Mouse (Mus musculus) CH12.LX (cell line): Measurements from ENCODE around the gene Slc22a14. TPM values are rescaled to one million over a fixed set of nuclear protein-coding genes. Genes with fewer than 3 reads are reported as not detected.

Experiments
- DNase-seq: peaks from one replicate; pipeline ENCODE4 v3.0.0-alpha.2; 2013; ENCODE audit errors: extremely low read depth
- H3K27ac ChIP-seq: 2 replicates; pipeline ENCODE4 v1.5.1; 2012; ENCODE audit warnings: low read depth, mild to moderate bottlenecking, control low read depth, moderate library complexity; ENCODE audit not compliant: insufficient read depth
- H3K27me3 ChIP-seq: replicated peaks from 2 replicates; pipeline ENCODE3; 2012; ENCODE audit warnings: inconsistent platforms
- H3K36me3 ChIP-seq, 2 experiments: replicated peaks in 1 of 2; 2 replicates each; pipeline versions ENCODE3 to v1.6.1; 2012; ENCODE audit warnings: inconsistent platforms in 1 of 2, low read length in 1 of 2, mild to moderate bottlenecking in 1 of 2, mixed read lengths in 1 of 2, moderate library complexity in 1 of 2; ENCODE audit not compliant: control insufficient read depth in 1 of 2, insufficient read depth in 1 of 2
- H3K4me1 ChIP-seq, 2 experiments: 2 replicates each; pipeline ENCODE4 v1.6.1; 2012; ENCODE audit warnings: inconsistent platforms in 1 of 2, moderate library complexity in 1 of 2; ENCODE audit not compliant: insufficient read depth in 2 of 2, control insufficient read depth in 1 of 2
- H3K4me2 ChIP-seq: 2 replicates; pipeline ENCODE4 v1.6.1; 2012; ENCODE audit warnings: low read depth, mild to moderate bottlenecking, control low read depth; ENCODE audit not compliant: poor library complexity, insufficient read depth, severe bottlenecking
- H3K4me3 ChIP-seq, 3 experiments: fragments of 150-350 bp in 1 of 3; sonication (generic) in 1 of 3; replicated peaks in 1 of 3; 2 replicates each; pipeline versions ENCODE3 to v1.5.1; 2011 to 2012; ENCODE audit warnings: low read depth in 2 of 3, low read length in 2 of 3, mild to moderate bottlenecking in 2 of 3, moderate library complexity in 2 of 3, control low read depth in 1 of 3, improper control_type of control experiment in 1 of 3, inconsistent platforms in 1 of 3, mixed read lengths in 1 of 3; ENCODE audit not compliant: poor library complexity in 1 of 3
- H3K79me2 ChIP-seq: replicated peaks from 2 replicates; pipeline ENCODE4 v1.6.1; 2012; ENCODE audit warnings: mild to moderate bottlenecking, moderate library complexity; ENCODE audit not compliant: control insufficient read depth, poor library complexity, insufficient read depth, severe bottlenecking; ENCODE audit errors: extremely low read depth
- H3K9ac ChIP-seq: 2 replicates; pipeline ENCODE4 v1.6.1; 2012; ENCODE audit warnings: low read depth, mild to moderate bottlenecking, control low read depth, moderate library complexity; ENCODE audit not compliant: insufficient read depth
- H3K9me3 ChIP-seq: replicated peaks from 2 replicates; pipeline ENCODE3; 2012; ENCODE audit warnings: low read length, inconsistent platforms, mixed read lengths
- BHLHE40 ChIP-seq: IDR thresholded peaks from 2 replicates; pipeline ENCODE4 v1.6.1; 2011; ENCODE audit warnings: mild to moderate bottlenecking, low read depth, low read length, improper control_type of control experiment
- CTCF ChIP-seq, 2 experiments: IDR thresholded peaks in 1 of 2; conservative IDR thresholded peaks in 1 of 2; 2 replicates each; pipeline ENCODE4 v1.5.1; 2011 to 2012; ENCODE audit warnings: low read depth in 2 of 2, low read length in 2 of 2, improper control_type of control experiment in 1 of 2, inconsistent platforms in 1 of 2, mild to moderate bottlenecking in 1 of 2, moderate library complexity in 1 of 2
- ETS1 ChIP-seq: conservative IDR thresholded peaks from 2 replicates; pipeline ENCODE4 v1.6.1; 2012; ENCODE audit warnings: low read depth, mild to moderate bottlenecking, inconsistent platforms, low read length, improper control_type of control experiment, moderate library complexity
- GABPA ChIP-seq: IDR thresholded peaks from 2 replicates; pipeline ENCODE4 v1.6.1; 2012; ENCODE audit warnings: low read depth, low read length, improper control_type of control experiment, inconsistent platforms; ENCODE audit not compliant: insufficient replicate concordance
- JUND ChIP-seq: conservative IDR thresholded peaks from 2 replicates; pipeline ENCODE4 v1.6.1; 2011; ENCODE audit warnings: low read depth, low read length, improper control_type of control experiment
- KAT2A ChIP-seq: IDR thresholded peaks from 2 replicates; pipeline ENCODE4 v1.6.1; 2012; ENCODE audit warnings: low read length, improper control_type of control experiment, inconsistent platforms; ENCODE audit not compliant: insufficient replicate concordance
- MAFK ChIP-seq: IDR thresholded peaks from 2 replicates; pipeline ENCODE4 v1.6.1; 2011; ENCODE audit warnings: low read length, improper control_type of control experiment; ENCODE audit not compliant: insufficient replicate concordance
- MAX ChIP-seq: IDR thresholded peaks from 2 replicates; pipeline ENCODE4 v1.6.1; 2011; ENCODE audit warnings: low read length, improper control_type of control experiment
- MEF2A ChIP-seq: IDR thresholded peaks from 2 replicates; pipeline ENCODE4 v1.6.1; 2014; ENCODE audit warnings: low read depth, mild to moderate bottlenecking, inconsistent platforms, low read length, improper control_type of control experiment, borderline replicate concordance
- MXI1 ChIP-seq: IDR thresholded peaks from 2 replicates; pipeline ENCODE4 v1.6.1; 2011; ENCODE audit warnings: mild to moderate bottlenecking, low read depth, low read length, improper control_type of control experiment
- NELFE ChIP-seq: IDR thresholded peaks from 2 replicates; pipeline ENCODE4 v1.6.1; 2011; ENCODE audit warnings: low read depth, low read length, improper control_type of control experiment
- POLR2A ChIP-seq: IDR thresholded peaks from 2 replicates; pipeline ENCODE4 v1.6.1; 2011; ENCODE audit warnings: low read depth, mild to moderate bottlenecking, improper control_type of control experiment, low read length
- POLR2AphosphoS2 ChIP-seq: IDR thresholded peaks from 2 replicates; pipeline ENCODE4 v1.6.1; 2011; ENCODE audit warnings: low read depth, low read length, improper control_type of control experiment
- SMC3 ChIP-seq: IDR thresholded peaks from 2 replicates; pipeline ENCODE4 v1.6.1; 2011; ENCODE audit warnings: low read depth, low read length, improper control_type of control experiment
- TBP ChIP-seq: conservative IDR thresholded peaks from 2 replicates; pipeline ENCODE4 v1.6.1; 2011; ENCODE audit warnings: low read depth, low read length, improper control_type of control experiment
- USF1 ChIP-seq: IDR thresholded peaks from 2 replicates; pipeline ENCODE4 v1.6.1; 2014; ENCODE audit warnings: low read depth, mild to moderate bottlenecking, inconsistent platforms, low read length, improper control_type of control experiment
- USF2 ChIP-seq: conservative IDR thresholded peaks from 2 replicates; pipeline ENCODE4 v1.6.1; 2011; ENCODE audit warnings: low read depth, low read length, improper control_type of control experiment
- ZC3H11A ChIP-seq: IDR thresholded peaks from 2 replicates; pipeline ENCODE4 v1.6.1; 2012; ENCODE audit warnings: low read depth, mild to moderate bottlenecking, inconsistent platforms, low read length, improper control_type of control experiment
- ZKSCAN1 ChIP-seq: IDR thresholded peaks from 2 replicates; pipeline ENCODE4 v1.6.1; 2012; ENCODE audit warnings: low read depth, inconsistent platforms, low read length, improper control_type of control experiment, borderline replicate concordance
- dilution Hi-C: fragments of 300-500 bp; cut with MboI; formaldehyde crosslinking; loops from 2 replicates; pipeline ENCODE4 v1.14.3; 2020; ENCODE audit warnings: low sequenced_read_pairs; ENCODE audit not compliant: extremely low pct_unique_long_range_greater_than_20kb, extremely low pct_ligation_motif_present
- in situ Hi-C: fragments of 300-500 bp; cut with MboI; formaldehyde crosslinking; loops from 3 replicates; pipeline ENCODE4 v1.14.3; 2019; ENCODE audit warnings: low sequenced_read_pairs, low pct_ligation_motif_present, low pct_unique_long_range_greater_than_20kb, mixed read lengths
- polyA plus RNA-seq: library from polyadenylated mRNA; unstranded; fragments of >175 nt; gene quantifications from 2 replicates; pipeline ENCODE4 v1.2.1, GENCODE M21; 2012; ENCODE audit warnings: low read depth; ENCODE audit not compliant: insufficient read length
- total RNA-seq, 2 experiments: library from RNA; depleted of rRNA; stranded (reverse); fragments of 300-350 nt in 1 of 2; fragments of >200 nt in 1 of 2; gene quantifications; 2 replicates each; pipeline ENCODE4 v1.2.3; 2012 to 2014

The Slc22a14 gene
- total and polyA plus RNA-seq, 3 experiments, result not detected

DNA sequence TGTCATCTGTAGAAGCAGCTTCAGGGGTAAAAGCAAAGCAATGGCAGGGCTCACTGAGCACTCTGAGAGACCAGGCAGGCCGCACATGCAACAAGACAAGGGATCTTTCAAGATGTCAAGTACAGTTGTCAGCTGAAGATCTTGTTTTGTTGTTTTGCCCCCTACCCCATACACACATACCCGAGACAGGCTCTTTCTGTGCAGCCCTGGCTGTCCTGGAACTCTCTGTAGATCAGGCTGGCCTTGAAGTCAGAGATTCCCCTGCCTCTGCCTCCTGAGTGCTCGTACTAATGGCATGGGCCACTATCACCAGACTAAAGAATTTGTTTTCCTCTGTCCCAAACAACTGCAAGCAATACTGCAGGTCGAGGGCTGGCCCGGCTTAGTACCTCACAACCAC is 87.3 kb downstream of the Slc22a14 start:
- H3K9me3 ChIP-seq, result no peaks in the 10 kb centered on the region
- peaks cover 15 to 50% of the 10 kb centered on the region in 2 experiments for H3K36me3 ChIP-seq
- in situ Hi-C loops (no loop called here), dilution Hi-C loops (no loop called here)
- H3K27ac ChIP-seq, result no peak overlapping the region
- H3K27me3 ChIP-seq, result no peaks in the 10 kb centered on the region
- H3K4me3 ChIP-seq, result no peak overlapping the region
- no peak overlapping the region for H3K4me2 ChIP-seq
- DNase-seq, result no peak
- no peak for TF ChIP-seq TBP
- TF ChIP-seq GABPA, result no peak
- no peak for TF ChIP-seq MAX
- no peak for TF ChIP-seq NELFE
- TF ChIP-seq SMC3, result no peak
- no peak for TF ChIP-seq USF1
- no peak for TF ChIP-seq ETS1
- no peak for TF ChIP-seq KAT2A
- TF ChIP-seq JUND, result no peak
- no peak for TF ChIP-seq MXI1
- no peak for TF ChIP-seq ZC3H11A
- no peak for TF ChIP-seq ZKSCAN1
- TF ChIP-seq BHLHE40, result no peak
- no peak overlapping the region for H3K9ac ChIP-seq
- peaks cover 0 to 21% of the 10 kb centered on the region in 2 experiments; a peak in 2 of 4 replicates for H3K4me1 ChIP-seq
- no peaks in the 10 kb centered on the region for H3K79me2 ChIP-seq

DNA sequence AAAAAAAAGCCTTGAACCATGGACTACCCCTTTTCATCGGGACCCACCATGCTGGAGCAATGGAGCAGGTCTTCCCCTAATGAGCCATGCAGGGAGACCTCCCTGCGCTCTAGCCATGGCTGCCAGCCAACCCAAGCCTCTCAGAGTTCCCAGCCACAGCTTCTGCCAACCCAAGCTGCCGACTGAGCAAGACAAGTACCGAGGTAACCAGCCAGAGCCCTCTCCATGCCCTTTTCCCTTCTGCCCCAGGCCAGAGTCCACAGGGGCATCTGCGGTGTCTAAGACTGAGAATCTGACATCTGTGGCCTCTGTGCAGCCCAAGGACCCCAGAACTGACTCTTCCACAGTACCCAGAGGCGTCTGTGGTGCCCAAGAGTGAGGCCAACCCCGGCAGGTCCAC is 89.0 kb downstream of the Slc22a14 start:
- dilution Hi-C loops, result no loop called here

More for the DNA sequence above, 89.0 kb downstream of the Slc22a14 start:
- Histone ChIP-seq H3K79me2 (no peaks in the 10 kb centered on the region), H3K27ac (no peak overlapping the region), H3K36me3 (peaks cover 11 to 48% of the 10 kb centered on the region in 2 experiments), H3K4me1 (peaks cover 3 to 34% of the 10 kb centered on the region in 2 experiments; a peak in 2 of 4 replicates), H3K27me3 (no peaks in the 10 kb centered on the region), H3K9ac (no peak overlapping the region), H3K9me3 (no peaks in the 10 kb centered on the region), H3K4me2 (no peak overlapping the region), H3K4me3 (no peak overlapping the region)
- TF ChIP-seq CTCF (conservative IDR thresholded peaks at IDR 0.05 in 1 of 2, IDR thresholded peaks at IDR 0.05 in 1 of 2; ENCODE audit: low read depth in 2 of 2, low read length in 2 of 2), result no peak
- TF ChIP-seq ETS1, result no peak
- TF ChIP-seq ZKSCAN1, result no peak
- no peak for TF ChIP-seq POLR2A
- TF ChIP-seq KAT2A, result no peak
- TF ChIP-seq MEF2A, result no peak
- TF ChIP-seq POLR2AphosphoS2, result no peak
- no peak for TF ChIP-seq USF2
- no peak for TF ChIP-seq MAFK
- in situ Hi-C loops, result no loop called here
- no peak for DNase-seq
